Mouse (Mus musculus): ENCODE results near the gene Rab3il1.

Gene Rab3il1

GRCm38 (mm10) chr19:10042232-10042631 is 40.8 kb downstream of the Rab3il1 start:
- peak; percentile 27 for DNase-seq

DNA sequence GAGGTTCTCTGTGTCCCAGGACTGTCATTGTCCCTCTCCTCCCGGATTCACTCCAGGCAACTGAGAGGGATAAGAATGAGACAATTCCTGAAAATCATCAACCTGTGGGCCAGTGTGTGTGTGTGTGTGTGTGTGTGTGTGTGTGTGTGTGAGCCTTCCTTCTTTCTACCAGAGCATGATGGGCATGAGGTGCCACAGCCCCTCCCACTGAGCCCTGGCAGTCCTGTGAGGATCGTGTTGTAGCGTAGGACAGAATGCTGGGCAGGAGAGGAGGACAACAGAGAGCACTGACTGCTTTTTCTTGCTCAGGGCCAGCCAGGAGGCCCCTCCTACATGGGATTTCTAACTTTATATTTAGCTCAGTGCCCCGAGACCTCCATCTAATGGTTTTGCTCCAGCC is 41.3 kb downstream of the Rab3il1 start:
- peak in 1 of 2 experiments; percentile 33 for DNase-seq

GRCm38 (mm10) chr19:10043643-10044042 is 42.2 kb downstream of the Rab3il1 start:
- no peak for DNase-seq

DNA sequence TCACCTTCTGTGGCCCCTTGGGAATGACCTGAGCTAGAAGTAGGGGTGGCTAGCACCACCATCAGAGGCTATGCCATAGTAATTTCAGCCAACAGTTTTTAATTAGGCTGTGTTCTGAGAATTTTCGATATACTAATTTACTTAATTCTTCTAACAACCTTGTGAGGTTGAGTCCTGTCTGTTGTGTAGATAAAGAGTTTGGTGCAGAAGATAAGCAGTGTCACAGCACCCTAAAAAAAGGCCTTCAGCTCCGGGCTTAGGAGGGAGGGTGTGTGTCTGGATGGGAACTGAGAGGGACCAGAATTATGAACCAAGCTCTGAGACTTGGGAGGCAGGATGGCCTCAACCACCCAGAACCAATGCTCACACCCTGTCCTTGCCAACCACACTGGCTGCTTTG is 44.2 kb downstream of the Rab3il1 start:
- no peak for DNase-seq

DNA sequence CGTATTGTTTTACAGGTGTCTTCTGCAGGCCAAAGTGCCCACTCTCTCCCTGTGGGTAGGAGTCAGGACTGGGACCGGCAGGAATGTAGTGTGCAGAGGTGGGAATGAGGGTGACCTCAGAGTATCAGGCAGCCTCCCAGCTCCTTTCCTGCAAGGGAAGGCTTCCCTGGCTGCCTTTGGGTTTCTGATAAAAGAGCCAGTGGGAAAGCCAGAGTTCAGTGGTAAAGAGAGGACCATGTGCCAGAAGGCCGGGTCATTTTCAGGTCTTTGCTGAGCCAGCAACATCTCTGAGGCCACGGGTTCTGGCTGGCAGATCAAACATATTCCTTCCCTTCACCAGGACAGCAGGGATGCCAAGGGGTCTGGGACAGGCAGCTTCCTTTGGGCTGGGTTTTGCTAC is 44.9 kb downstream of the Rab3il1 start:
- DNase-seq: no peak

GRCm38 (mm10) chr19:10046983-10047382 is 45.5 kb downstream of the Rab3il1 start:
- DNase-seq: no peak

GRCm38 (mm10) chr19:10049533-10049932 is 48.1 kb downstream of the Rab3il1 start:
- DNase-seq: no peak

DNA sequence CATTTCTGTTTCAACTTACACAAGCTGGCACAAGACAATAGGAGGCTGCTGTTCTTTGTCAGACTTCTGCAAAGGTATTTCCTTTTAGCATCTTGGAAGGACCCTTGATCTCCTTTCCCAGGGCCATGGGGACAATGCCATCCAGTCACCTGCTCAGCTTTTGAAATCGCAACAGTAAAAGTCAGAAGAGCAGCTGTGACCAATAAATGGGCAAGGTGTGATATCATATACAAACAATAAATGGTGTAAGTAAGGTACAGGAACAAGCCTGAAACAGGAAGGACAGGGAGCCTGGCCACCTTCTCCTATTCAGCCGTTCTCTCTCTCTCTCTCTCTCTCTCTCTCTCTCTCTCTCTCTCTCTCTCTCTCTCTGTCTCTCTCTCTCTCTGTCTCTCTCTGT is 49.0 kb downstream of the Rab3il1 start:
- no peak for DNase-seq

DNA sequence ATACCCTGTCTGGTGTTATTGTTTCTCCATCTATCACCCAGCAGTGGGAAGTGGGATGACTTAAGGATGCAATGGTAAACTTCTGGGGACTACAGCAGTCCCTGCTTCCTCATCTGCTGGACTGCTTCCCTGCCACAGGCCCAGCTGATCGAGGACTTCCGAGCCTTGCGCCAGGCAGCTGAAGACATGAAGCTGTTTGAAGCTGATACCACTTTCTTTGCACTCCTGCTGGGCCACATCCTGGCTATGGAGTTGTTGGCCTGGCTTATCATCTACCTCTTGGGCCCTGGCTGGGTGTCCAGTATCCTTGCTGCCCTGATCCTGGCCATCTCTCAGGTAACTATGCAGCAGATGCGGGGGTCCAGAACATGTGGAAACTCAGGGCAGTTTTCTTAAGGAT is 51.2 kb downstream of the Rab3il1 start:
- no peak for DNase-seq

DNA sequence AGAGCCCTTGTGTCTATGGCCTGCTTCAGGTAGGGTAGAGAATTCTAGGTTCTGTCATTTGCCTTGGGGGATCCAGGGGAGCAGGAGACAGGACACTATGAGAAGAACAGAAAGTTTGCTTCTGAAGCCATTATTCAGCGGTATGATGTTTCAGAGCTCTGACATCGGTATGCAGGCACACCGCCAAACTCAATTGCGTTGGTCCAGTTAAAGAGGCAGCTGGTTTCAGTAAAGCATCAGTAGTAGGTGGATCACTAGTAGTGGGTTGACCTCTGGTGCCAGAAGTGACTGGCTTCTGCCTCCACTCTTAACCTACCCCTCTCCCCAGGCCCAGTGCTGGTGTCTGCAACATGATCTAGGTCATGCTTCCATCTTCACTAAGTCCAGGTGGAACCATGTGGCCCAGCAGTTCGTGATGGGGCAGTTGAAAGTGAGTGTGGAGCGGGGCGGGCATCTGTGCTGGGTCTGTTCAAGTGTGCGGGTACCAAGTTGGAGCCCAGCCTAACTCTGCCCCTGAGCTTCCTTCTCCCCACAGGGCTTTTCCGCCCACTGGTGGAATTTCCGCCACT is 52.3 kb downstream of the Rab3il1 start:
- DNase-seq: no peak

DNA sequence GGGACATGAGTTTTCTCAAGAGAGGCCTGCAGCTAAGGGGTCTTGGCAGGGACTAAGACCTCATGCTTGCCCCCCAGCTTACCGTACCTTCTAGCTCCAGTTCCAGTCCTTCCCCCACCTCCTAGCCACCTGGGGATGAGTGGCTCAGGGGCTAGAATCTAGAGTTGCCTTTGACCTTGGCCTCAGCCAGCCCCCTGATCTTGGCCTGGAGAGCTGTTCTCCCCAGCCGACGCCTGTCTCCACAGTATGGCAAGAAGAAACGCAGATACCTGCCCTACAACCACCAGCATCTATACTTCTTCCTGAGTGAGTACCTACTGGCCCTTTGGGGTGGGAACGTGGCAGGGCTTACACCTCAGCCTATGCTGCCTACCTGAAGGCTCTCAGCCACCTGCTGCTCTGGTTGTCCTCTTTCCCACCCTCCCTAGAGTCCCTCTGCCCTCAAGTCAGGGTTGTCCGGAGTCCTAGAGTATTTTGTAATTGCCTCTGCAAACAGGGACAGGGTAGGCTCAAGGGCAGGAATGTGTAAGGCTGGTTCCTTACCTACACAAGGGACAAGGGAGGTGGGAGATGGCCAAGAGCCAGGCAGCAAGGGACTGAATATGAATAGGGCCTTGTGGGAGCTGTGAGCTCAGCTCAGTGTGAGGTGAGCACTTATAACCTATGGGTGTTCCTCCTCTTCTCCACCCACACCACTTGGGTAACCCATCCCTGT is 53.0 kb downstream of the Rab3il1 start:
- DNase-seq: no peak

GRCm38 (mm10) chr19:10055261-10055660 is 53.8 kb downstream of the Rab3il1 start:
- DNase-seq: no peak

- no peak for DNase-seq
Observed at GRCm38 (mm10) chr19:10055783-10056660, 54.6 kb downstream of the Rab3il1 start.

DNA sequence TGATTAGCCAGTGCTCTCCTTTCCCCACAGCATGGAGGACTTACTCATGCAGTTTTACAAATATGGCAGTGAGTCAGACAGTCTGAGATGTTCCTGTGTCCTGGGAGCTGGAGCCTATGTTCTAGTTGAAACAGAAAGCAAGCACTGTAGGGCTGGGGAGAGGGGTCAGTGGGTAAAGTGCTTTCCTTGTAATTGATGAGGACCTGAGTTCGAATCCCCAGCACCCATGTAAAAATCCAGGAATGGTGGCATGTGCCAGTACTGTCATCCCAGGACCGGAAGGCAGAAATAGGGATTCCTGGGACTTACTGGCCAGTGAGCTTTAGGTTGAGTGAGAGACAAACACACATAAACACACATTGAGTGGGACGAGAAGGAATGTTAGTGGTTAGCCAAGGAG is 55.2 kb downstream of the Rab3il1 start:
- no peak for DNase-seq

DNA sequence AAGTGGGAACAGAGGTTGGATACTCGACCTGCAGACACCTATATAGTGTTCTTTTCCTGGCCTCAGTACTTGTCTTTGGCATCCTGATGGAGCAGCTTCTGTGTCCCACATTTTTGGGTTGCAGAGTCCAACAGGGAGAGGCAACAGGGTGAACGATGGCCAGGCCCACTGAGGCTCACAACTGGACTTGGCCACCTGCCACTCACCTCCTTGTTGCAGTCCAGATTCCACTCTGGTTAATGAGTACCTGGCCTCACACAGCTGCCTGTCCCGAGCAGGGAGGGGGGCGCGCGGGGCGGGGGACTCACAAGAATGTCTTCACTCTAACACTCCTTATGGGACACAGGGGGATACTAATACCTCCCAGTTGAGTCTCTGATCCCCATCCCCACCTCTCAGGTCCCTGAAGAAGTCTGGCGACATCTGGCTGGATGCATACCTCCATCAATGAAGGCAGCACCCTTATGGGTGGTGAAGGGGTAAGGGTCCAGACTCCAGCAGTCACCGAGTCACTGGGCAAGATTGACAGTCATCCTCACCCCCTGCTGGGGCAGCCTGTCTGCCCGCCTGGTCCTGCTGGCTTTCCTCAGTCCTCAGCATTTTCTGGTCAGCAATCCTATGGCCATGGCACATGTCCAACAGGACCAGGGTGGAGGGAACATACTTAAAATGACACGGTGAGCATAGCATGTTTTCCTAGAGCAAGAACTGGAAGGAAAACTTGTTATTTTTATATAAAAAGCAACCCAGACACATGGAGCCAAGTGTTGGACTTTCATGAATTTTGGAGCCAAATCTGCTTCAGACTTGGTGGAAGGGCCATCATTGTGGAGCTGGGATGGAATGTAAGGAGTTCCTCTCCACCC is 56.2 kb downstream of the Rab3il1 start:
- DNase-seq: no peak

DNA sequence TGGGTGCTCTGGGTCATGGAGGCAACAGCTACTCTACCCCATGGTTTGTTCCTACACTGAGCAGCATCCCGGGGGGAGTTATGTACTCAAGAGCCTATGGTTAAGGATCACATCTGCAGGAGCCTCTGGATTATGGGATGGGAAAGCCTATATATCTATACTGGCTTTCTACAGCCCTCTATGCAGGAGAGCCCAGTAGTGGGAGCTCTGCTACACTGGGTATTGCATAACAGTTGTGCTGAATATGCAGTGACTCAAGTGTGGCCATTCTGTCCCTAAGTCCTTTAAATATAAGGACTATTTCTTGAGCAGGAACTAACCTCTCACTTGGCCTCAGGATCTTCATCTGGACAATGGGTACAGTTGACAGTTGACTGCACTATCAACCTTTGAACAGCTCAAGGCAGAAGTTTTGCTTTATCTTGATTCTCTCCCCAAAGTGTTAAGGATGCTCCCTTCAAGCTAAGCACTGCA is 56.9 kb downstream of the Rab3il1 start:
- no peak for DNase-seq

DNA sequence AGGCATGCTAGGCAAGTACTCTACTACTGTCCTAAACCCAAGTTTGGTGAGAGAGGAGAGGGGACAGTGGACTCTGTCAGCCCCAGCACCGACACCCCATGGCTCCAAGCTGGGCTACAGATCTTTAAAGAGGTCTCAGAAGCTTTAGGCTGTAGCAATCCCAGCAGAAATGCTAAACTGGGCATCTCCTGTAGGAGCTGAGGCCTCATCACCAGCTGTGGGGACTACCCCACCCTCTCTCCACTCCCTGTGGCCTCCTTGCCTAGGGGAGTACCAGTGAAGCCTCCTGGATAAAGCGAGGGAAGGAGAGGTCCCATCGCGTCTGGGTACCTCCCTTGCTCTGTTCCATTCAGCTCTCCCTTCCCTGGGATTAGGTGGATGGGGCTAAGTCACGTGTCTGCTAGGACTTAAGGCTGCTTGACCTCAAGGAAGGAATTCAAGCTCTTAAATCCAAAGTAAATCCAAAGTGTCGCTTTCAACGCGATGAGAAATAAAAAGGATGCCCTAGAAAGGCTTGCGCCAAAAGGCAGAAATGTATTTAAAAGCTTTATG is 57.5 kb downstream of the Rab3il1 start:
- DNase-seq: no peak

- peak; percentile 43 to 60 for DNase-seq
Observed at GRCm38 (mm10) chr19:10059911-10060567, 58.6 kb downstream of the Rab3il1 start.

- DNase-seq: no peak
Observed at GRCm38 (mm10) chr19:10060783-10061590, 59.5 kb downstream of the Rab3il1 start.

DNA sequence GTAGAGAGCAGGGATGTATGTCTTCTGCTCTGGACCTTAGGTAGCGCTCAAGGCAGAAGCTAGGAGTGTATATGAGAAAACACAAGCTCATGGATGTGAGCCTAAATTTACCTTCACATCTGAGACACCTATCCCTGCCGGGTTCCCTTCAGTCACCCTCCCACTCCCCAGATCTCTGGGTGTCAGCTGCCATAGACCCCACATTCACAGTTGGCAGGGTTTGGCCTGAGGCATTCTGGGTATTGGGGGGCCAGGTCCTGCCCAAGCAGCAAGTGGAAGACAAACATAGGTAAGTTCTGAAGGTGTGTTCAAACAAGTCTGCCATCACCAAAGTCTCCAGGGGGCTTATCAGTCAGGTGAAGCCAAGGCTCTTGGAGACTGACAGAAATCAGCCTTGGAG is 60.2 kb downstream of the Rab3il1 start:
- DNase-seq: no peak

GRCm38 (mm10) chr19:10062292-10062691 is 60.8 kb downstream of the Rab3il1 start:
- no peak for DNase-seq

Measured in cerebellum, postnatal 25 days (tissue).